In genomic region chr8:13727469-13728094, GRCm38 (mm10) we compare ENCODE assay signal across 28 mouse cellular contexts. TPM values are rescaled to one million over a fixed set of nuclear protein-coding genes. Genes with fewer than 3 reads are reported as not detected.
DNase-seq lines count a peak whose midpoint lies in the region; ATAC-seq and TF ChIP-seq lines count a peak whose summit lies in the region.
"Had no signal": no experiment of that assay in that cellular context is flagged by ENCODE, and none has a peak within 500 bp of the region (broad histone marks: within the 10 kb centered on the region; RNA-seq: fewer than 3 reads in every experiment).

No protein-coding gene starts in this region.

- H3K9ac ChIP-seq in embryonic facial prominence, embryonic 14.5 days (ENCODE audit: low read depth, low read length), result no peak overlapping the region
- H3K9ac ChIP-seq in limb, embryonic 13.5 days, result no peak overlapping the region
- no peak overlapping the region for H3K9ac ChIP-seq in forebrain, embryonic 16.5 days (replicated peaks; ENCODE audit: low read depth, low read length)
- H3K9ac ChIP-seq in stomach, postnatal 0 days (ENCODE audit: low read length), result no peak overlapping the region
- H3K9ac ChIP-seq: forebrain, embryonic 15.5 days; heart, embryonic 15.5 days; hindbrain, embryonic 13.5 days; liver, embryonic 13.5 days; midbrain, embryonic 13.5 days had no signal

- H3K4me1 ChIP-seq in embryonic facial prominence, embryonic 14.5 days (ENCODE audit: control insufficient read depth, insufficient read depth, low read length), result no peaks in the 10 kb centered on the region
- no peaks in the 10 kb centered on the region for H3K4me1 ChIP-seq in embryonic facial prominence, embryonic 10.5 days
- peaks cover 5% of the 10 kb centered on the region; the same call in 1 of the 2 replicates for H3K4me1 ChIP-seq in limb, embryonic 13.5 days
- no peaks in the 10 kb centered on the region for H3K4me1 ChIP-seq in forebrain, embryonic 16.5 days (replicated peaks; ENCODE audit: control insufficient read depth, insufficient read depth, low read length)
- H3K4me1 ChIP-seq in stomach, postnatal 0 days (replicated peaks; ENCODE audit: control insufficient read depth, insufficient read depth), result no peaks in the 10 kb centered on the region
- H3K4me1 ChIP-seq: forebrain, embryonic 10.5 days; forebrain, embryonic 15.5 days; heart, embryonic 10.5 days; heart, embryonic 15.5 days; hindbrain, embryonic 13.5 days; liver, embryonic 13.5 days; midbrain, embryonic 13.5 days had no signal

- 42% methylated on average over 10 of the region's 10 CpGs for WGBS in embryonic facial prominence, embryonic 14.5 days
- WGBS in embryonic facial prominence, embryonic 10.5 days, result 70% methylated on average over 10 of the region's 10 CpGs
- 24% methylated on average over 10 of the region's 10 CpGs for WGBS in limb, embryonic 13.5 days
- 45% methylated on average over 10 of the region's 10 CpGs for WGBS in forebrain, embryonic 16.5 days
- WGBS in stomach, postnatal 0 days, result 61% methylated on average over 10 of the region's 10 CpGs

- TF ChIP-seq EP300 in stomach, postnatal 0 days (optimal IDR thresholded peaks at IDR 0.05), result no peak

- no peak overlapping the region for H3K27ac ChIP-seq in embryonic facial prominence, embryonic 14.5 days (replicated peaks; ENCODE audit: low read depth, low read length)
- H3K27ac ChIP-seq in embryonic facial prominence, embryonic 10.5 days (replicated peaks), result no peak overlapping the region
- H3K27ac ChIP-seq in limb, embryonic 13.5 days, result no peak overlapping the region
- H3K27ac ChIP-seq in forebrain, embryonic 16.5 days (ENCODE audit: low read length), result no peak overlapping the region
- no peak overlapping the region for H3K27ac ChIP-seq in stomach, postnatal 0 days (replicated peaks)
- H3K27ac ChIP-seq: forebrain, embryonic 10.5 days; forebrain, embryonic 15.5 days; heart, embryonic 10.5 days; heart, embryonic 15.5 days; hindbrain, embryonic 13.5 days; kidney, postnatal 0 days; liver, embryonic 13.5 days; macrophage; midbrain, embryonic 13.5 days had no signal

- H3K4me2 ChIP-seq in embryonic facial prominence, embryonic 14.5 days (ENCODE audit: low read depth, low read length), result no peak overlapping the region
- H3K4me2 ChIP-seq in limb, embryonic 13.5 days (replicated peaks), result no peak overlapping the region
- H3K4me2 ChIP-seq in forebrain, embryonic 16.5 days (ENCODE audit: low read length), result no peak overlapping the region
- no peak overlapping the region for H3K4me2 ChIP-seq in stomach, postnatal 0 days (replicated peaks; ENCODE audit: low read depth)
- H3K4me2 ChIP-seq: forebrain, embryonic 15.5 days; heart, embryonic 15.5 days; hindbrain, embryonic 13.5 days; liver, embryonic 13.5 days; midbrain, embryonic 13.5 days had no signal

- H3K36me3 ChIP-seq in embryonic facial prominence, embryonic 14.5 days (ENCODE audit: control insufficient read depth, insufficient read depth, low read length), result no peaks in the 10 kb centered on the region
- no peaks in the 10 kb centered on the region for H3K36me3 ChIP-seq in embryonic facial prominence, embryonic 10.5 days (replicated peaks)
- no peaks in the 10 kb centered on the region for H3K36me3 ChIP-seq in limb, embryonic 13.5 days
- H3K36me3 ChIP-seq in forebrain, embryonic 16.5 days (ENCODE audit: control insufficient read depth, insufficient read depth), result no peaks in the 10 kb centered on the region
- H3K36me3 ChIP-seq in stomach, postnatal 0 days (ENCODE audit: control insufficient read depth, insufficient read depth, low read length), result no peaks in the 10 kb centered on the region
- H3K36me3 ChIP-seq: forebrain, embryonic 10.5 days; forebrain, embryonic 15.5 days; heart, embryonic 10.5 days; heart, embryonic 15.5 days; hindbrain, embryonic 13.5 days; liver, embryonic 13.5 days; midbrain, embryonic 13.5 days had no signal

- H3K9me3 ChIP-seq in embryonic facial prominence, embryonic 14.5 days (ENCODE audit: control insufficient read depth, low read length), result no peaks in the 10 kb centered on the region
- H3K9me3 ChIP-seq in embryonic facial prominence, embryonic 10.5 days, result no peaks in the 10 kb centered on the region
- no peaks in the 10 kb centered on the region for H3K9me3 ChIP-seq in limb, embryonic 13.5 days
- no peaks in the 10 kb centered on the region for H3K9me3 ChIP-seq in forebrain, embryonic 16.5 days (ENCODE audit: control insufficient read depth, low read length)
- no peaks in the 10 kb centered on the region for H3K9me3 ChIP-seq in stomach, postnatal 0 days (ENCODE audit: control insufficient read depth, low read length)
- H3K9me3 ChIP-seq: forebrain, embryonic 10.5 days; forebrain, embryonic 15.5 days; heart, embryonic 10.5 days; heart, embryonic 15.5 days; hindbrain, embryonic 13.5 days; liver, embryonic 13.5 days; midbrain, embryonic 13.5 days had no signal

- no peak overlapping the region for H3K4me3 ChIP-seq in embryonic facial prominence, embryonic 14.5 days (ENCODE audit: low read depth, low read length)
- no peak overlapping the region for H3K4me3 ChIP-seq in embryonic facial prominence, embryonic 10.5 days
- no peak overlapping the region for H3K4me3 ChIP-seq in limb, embryonic 13.5 days
- H3K4me3 ChIP-seq in forebrain, embryonic 16.5 days (replicated peaks; ENCODE audit: low read length), result no peak overlapping the region
- no peak overlapping the region for H3K4me3 ChIP-seq in stomach, postnatal 0 days (ENCODE audit: low read depth, low read length)
- H3K4me3 ChIP-seq: forebrain, embryonic 10.5 days; forebrain, embryonic 15.5 days; heart, embryonic 10.5 days; heart, embryonic 15.5 days; hindbrain, embryonic 13.5 days; liver, embryonic 13.5 days; midbrain, embryonic 13.5 days had no signal

- TF ChIP-seq CTCF in stomach, postnatal 0 days (IDR thresholded peaks at IDR 0.05; ENCODE audit: low read depth), result no peak

- ATAC-seq in embryonic facial prominence, embryonic 14.5 days (ENCODE audit: low read depth), result peak; percentile 82
- ATAC-seq in limb, embryonic 13.5 days (ENCODE audit: low FRiP score, low read depth), result peak; percentile 76; the same call in 1 of the 2 replicates
- ATAC-seq in forebrain, embryonic 16.5 days, result no peak
- ATAC-seq in stomach, postnatal 0 days (ENCODE audit: low FRiP score, low TSS enrichment), result no peak
- ATAC-seq: forebrain, embryonic 15.5 days; intestine, embryonic 16.5 days; midbrain, embryonic 13.5 days; Patski had no signal

- peak; percentile 45 for DNase-seq in embryonic facial prominence, embryonic 14.5 days (ENCODE audit: low spot score)
- DNase-seq in embryonic facial prominence, embryonic 10.5 days (ENCODE audit: low spot score), result no peak
- DNase-seq in MN1 (ENCODE audit: low spot score) (peak; percentile 78), adipocyte (ENCODE audit: low spot score) (peak; percentile 38)
- no peak for DNase-seq in stomach, postnatal 0 days (ENCODE audit: low spot score)
- DNase-seq: cerebellum, adult 2 months; cerebellum, postnatal 25 days; kidney, adult 8-10 months; kidney, postnatal 4 days; left cerebral cortex, postnatal 4 days; liver, embryonic 13.5 days; lung, adult 18-20 months; lung, postnatal 10 days; spleen, adult 18-20 months; thymus, adult 18-20 months; thymus, postnatal 25 days had no signal

- H3K27me3 ChIP-seq in embryonic facial prominence, embryonic 14.5 days (replicated peaks; ENCODE audit: control insufficient read depth, insufficient read depth, low read length), result no peaks in the 10 kb centered on the region
- no peaks in the 10 kb centered on the region for H3K27me3 ChIP-seq in embryonic facial prominence, embryonic 10.5 days (replicated peaks; ENCODE audit: low read depth, poor library complexity, severe bottlenecking)
- no peaks in the 10 kb centered on the region for H3K27me3 ChIP-seq in limb, embryonic 13.5 days
- no peaks in the 10 kb centered on the region for H3K27me3 ChIP-seq in forebrain, embryonic 16.5 days (replicated peaks; ENCODE audit: control insufficient read depth, insufficient read depth, low read length)
- H3K27me3 ChIP-seq in stomach, postnatal 0 days (ENCODE audit: control insufficient read depth, insufficient read depth, low read length), result no peaks in the 10 kb centered on the region
- H3K27me3 ChIP-seq: forebrain, embryonic 15.5 days; heart, embryonic 15.5 days; hindbrain, embryonic 13.5 days; liver, embryonic 13.5 days; midbrain, embryonic 13.5 days; Patski had no signal

RNA-seq across cellular contexts. Expression of gene Cfap97d2, which starts 21.9 kb away (rescaled TPM):
- polyA plus RNA-seq in embryonic facial prominence, embryonic 14.5 days (2014; fragmentation: Nextera tagmentation; extraction: Ambion mirVana), result 0.10 and 0.25 TPM in 2 replicates
- 0.24 and 0.70 TPM in 2 replicates for polyA plus RNA-seq in embryonic facial prominence, embryonic 10.5 days (2016; fragmentation: Nextera tagmentation; extraction: Ambion mirVana)
- polyA plus RNA-seq in limb, embryonic 13.5 days (2015; fragmentation: Nextera tagmentation; extraction: Ambion mirVana), result not detected in 2 replicates
- polyA plus RNA-seq in forebrain, embryonic 16.5 days (2015; fragmentation: Nextera tagmentation; extraction: Ambion mirVana), result 0.81 and 1.3 TPM in 2 replicates
- 0.13 and 0.17 TPM in 2 replicates for polyA plus RNA-seq in stomach, postnatal 0 days (2015; fragmentation: Nextera tagmentation; extraction: Ambion mirVana)
- polyA plus RNA-seq: heart, embryonic 10.5 days; heart, embryonic 15.5 days; kidney, postnatal 0 days; liver, embryonic 13.5 days; macrophage; Patski had no signal

RNA-seq across cellular contexts. Expression of gene Cdc16, which starts 29.9 kb away (rescaled TPM):
- polyA plus RNA-seq in embryonic facial prominence, embryonic 14.5 days (2014; fragmentation: Nextera tagmentation; extraction: Ambion mirVana), result 221 and 240 TPM in 2 replicates
- 219 and 223 TPM in 2 replicates for polyA plus RNA-seq in embryonic facial prominence, embryonic 10.5 days (2016; fragmentation: Nextera tagmentation; extraction: Ambion mirVana)
- 242 and 249 TPM in 2 replicates for polyA plus RNA-seq in limb, embryonic 13.5 days (2015; fragmentation: Nextera tagmentation; extraction: Ambion mirVana)
- 172 and 192 TPM in 2 replicates for polyA plus RNA-seq in forebrain, embryonic 16.5 days (2015; fragmentation: Nextera tagmentation; extraction: Ambion mirVana)
- 64.4 and 64.7 TPM in 2 replicates for polyA plus RNA-seq in stomach, postnatal 0 days (2015; fragmentation: Nextera tagmentation; extraction: Ambion mirVana)

RNA-seq across cellular contexts. Expression of gene Rasa3, which starts 50.2 kb away (rescaled TPM):
- 39.4 and 40.2 TPM in 2 replicates for polyA plus RNA-seq in embryonic facial prominence, embryonic 14.5 days (2014; fragmentation: Nextera tagmentation; extraction: Ambion mirVana)
- polyA plus RNA-seq in embryonic facial prominence, embryonic 10.5 days (2016; fragmentation: Nextera tagmentation; extraction: Ambion mirVana), result 26.3 and 27.3 TPM in 2 replicates
- polyA plus RNA-seq in limb, embryonic 13.5 days (2015; fragmentation: Nextera tagmentation; extraction: Ambion mirVana), result 20.5 and 25.3 TPM in 2 replicates
- polyA plus RNA-seq in forebrain, embryonic 16.5 days (2015; fragmentation: Nextera tagmentation; extraction: Ambion mirVana), result 26.8 and 27.1 TPM in 2 replicates
- polyA plus RNA-seq in stomach, postnatal 0 days (2015; fragmentation: Nextera tagmentation; extraction: Ambion mirVana), result 12.0 and 12.4 TPM in 2 replicates

RNA-seq across cellular contexts. Expression of gene Upf3a, which starts 57.8 kb away (rescaled TPM):
- polyA plus RNA-seq in embryonic facial prominence, embryonic 14.5 days (2014; fragmentation: Nextera tagmentation; extraction: Ambion mirVana), result 31.9 and 38.5 TPM in 2 replicates
- polyA plus RNA-seq in embryonic facial prominence, embryonic 10.5 days (2016; fragmentation: Nextera tagmentation; extraction: Ambion mirVana), result 39.2 and 42.5 TPM in 2 replicates
- polyA plus RNA-seq in limb, embryonic 13.5 days (2015; fragmentation: Nextera tagmentation; extraction: Ambion mirVana), result 43.4 and 47.0 TPM in 2 replicates
- 43.9 and 44.7 TPM in 2 replicates for polyA plus RNA-seq in forebrain, embryonic 16.5 days (2015; fragmentation: Nextera tagmentation; extraction: Ambion mirVana)
- 27.2 and 28.0 TPM in 2 replicates for polyA plus RNA-seq in stomach, postnatal 0 days (2015; fragmentation: Nextera tagmentation; extraction: Ambion mirVana)

Comparison
In these comparisons a context has a peak if more than half of its experiments do, and no peak if none do; other contexts are left out.
1. DNase-seq: peak in embryonic facial prominence, embryonic 14.5 days (single experiment), MN1 (single experiment) and adipocyte (single experiment); none in embryonic facial prominence, embryonic 10.5 days (single experiment) and stomach, postnatal 0 days (single experiment).
2. ATAC-seq: peak in embryonic facial prominence, embryonic 14.5 days (single experiment) and limb, embryonic 13.5 days (single experiment); none in forebrain, embryonic 16.5 days (single experiment) and stomach, postnatal 0 days (single experiment).